ENCODE assay signal across 9 mouse cellular contexts in genomic region chr13:48852859-48853258, GRCm38 (mm10). TPM values are rescaled to one million over a fixed set of nuclear protein-coding genes. Genes with fewer than 3 reads are reported as not detected.
A peak's percentile ranks its signal among the peaks of the same experiment; 100 is the strongest.
DNase-seq lines count a peak whose midpoint lies in the region; ATAC-seq and TF ChIP-seq lines count a peak whose summit lies in the region.
"Had no signal": no experiment of that assay in that cellular context is flagged by ENCODE, and none has a peak within 500 bp of the region (broad histone marks: within the 10 kb centered on the region; RNA-seq: fewer than 3 reads in every experiment).

No protein-coding gene starts in this region.

- H3K9ac ChIP-seq in heart, embryonic 13.5 days, result no peak overlapping the region
- no peak overlapping the region for H3K9ac ChIP-seq in midbrain, embryonic 13.5 days (replicated peaks)
- H3K9ac ChIP-seq in midbrain, embryonic 16.5 days (ENCODE audit: low read depth, low read length), result no peak overlapping the region
- no peak overlapping the region for H3K9ac ChIP-seq in stomach, postnatal 0 days (ENCODE audit: low read length)
- H3K9ac ChIP-seq: hindbrain, embryonic 14.5 days had no signal

- no peaks in the 10 kb centered on the region for H3K27me3 ChIP-seq in heart, embryonic 13.5 days (replicated peaks)
- H3K27me3 ChIP-seq in midbrain, embryonic 13.5 days, result no peaks in the 10 kb centered on the region
- no peaks in the 10 kb centered on the region for H3K27me3 ChIP-seq in midbrain, embryonic 16.5 days (ENCODE audit: control insufficient read depth, insufficient read depth, low read depth, low read length)
- no peaks in the 10 kb centered on the region for H3K27me3 ChIP-seq in stomach, postnatal 0 days (ENCODE audit: control insufficient read depth, insufficient read depth, low read length)

- H3K36me3 ChIP-seq in heart, embryonic 13.5 days, result no peaks in the 10 kb centered on the region
- H3K36me3 ChIP-seq in midbrain, embryonic 13.5 days, result peaks cover 5% of the 10 kb centered on the region; the same call in 1 of the 2 replicates
- H3K36me3 ChIP-seq in midbrain, embryonic 16.5 days (ENCODE audit: control insufficient read depth, insufficient read depth, low read length), result no peaks in the 10 kb centered on the region
- H3K36me3 ChIP-seq in stomach, postnatal 0 days (ENCODE audit: control insufficient read depth, insufficient read depth, low read length), result no peaks in the 10 kb centered on the region

- TF ChIP-seq EP300 in stomach, postnatal 0 days (optimal IDR thresholded peaks at IDR 0.05), result no peak

- no peaks in the 10 kb centered on the region for H3K9me3 ChIP-seq in heart, embryonic 13.5 days
- H3K9me3 ChIP-seq in midbrain, embryonic 13.5 days, result no peaks in the 10 kb centered on the region
- no peaks in the 10 kb centered on the region for H3K9me3 ChIP-seq in midbrain, embryonic 16.5 days (replicated peaks; ENCODE audit: control insufficient read depth, low read length, poor library complexity, severe bottlenecking)
- H3K9me3 ChIP-seq in stomach, postnatal 0 days (ENCODE audit: control insufficient read depth, low read length), result no peaks in the 10 kb centered on the region

- 29% methylated on average over 3 of the region's 3 CpGs for WGBS in heart, embryonic 13.5 days
- WGBS in midbrain, embryonic 13.5 days, result 73% methylated on average over 3 of the region's 3 CpGs
- 75% methylated on average over 3 of the region's 3 CpGs for WGBS in midbrain, embryonic 16.5 days
- WGBS in stomach, postnatal 0 days, result 42% methylated on average over 3 of the region's 3 CpGs

- H3K4me2 ChIP-seq in heart, embryonic 13.5 days, result no peak overlapping the region
- no peak overlapping the region for H3K4me2 ChIP-seq in midbrain, embryonic 13.5 days (replicated peaks)
- no peak overlapping the region for H3K4me2 ChIP-seq in midbrain, embryonic 16.5 days (ENCODE audit: low read length)
- no peak overlapping the region for H3K4me2 ChIP-seq in stomach, postnatal 0 days (replicated peaks; ENCODE audit: low read depth)

- no peak overlapping the region for H3K4me3 ChIP-seq in heart, embryonic 13.5 days
- H3K4me3 ChIP-seq in midbrain, embryonic 13.5 days (replicated peaks), result no peak overlapping the region
- H3K4me3 ChIP-seq in midbrain, embryonic 16.5 days (ENCODE audit: low read depth, low read length), result no peak overlapping the region
- H3K4me3 ChIP-seq in stomach, postnatal 0 days (ENCODE audit: low read depth, low read length), result no peak overlapping the region

- H3K27ac ChIP-seq in heart, embryonic 13.5 days (replicated peaks), result peak overlapping the region; percentile 50; the same call in 1 of the 2 replicates
- H3K27ac ChIP-seq in midbrain, embryonic 13.5 days, result 0 out of 2 replicates have a peak overlapping the region, but pooled peaks have one; percentile 16
- H3K27ac ChIP-seq in midbrain, embryonic 16.5 days (ENCODE audit: low read length), result no peak overlapping the region; the same call in 1 of the 2 replicates
- H3K27ac ChIP-seq in stomach, postnatal 0 days (replicated peaks), result peak overlapping the region; percentile 40; the same call in 1 of the 2 replicates

- peaks cover 88% of the 10 kb centered on the region for H3K4me1 ChIP-seq in heart, embryonic 13.5 days
- peaks cover 90% of the 10 kb centered on the region for H3K4me1 ChIP-seq in midbrain, embryonic 13.5 days (replicated peaks)
- peaks cover 51% of the 10 kb centered on the region for H3K4me1 ChIP-seq in midbrain, embryonic 16.5 days (ENCODE audit: control insufficient read depth, insufficient read depth, low read length)
- peaks cover 9% of the 10 kb centered on the region for H3K4me1 ChIP-seq in stomach, postnatal 0 days (replicated peaks; ENCODE audit: control insufficient read depth, insufficient read depth)

- ATAC-seq in heart, embryonic 13.5 days (ENCODE audit: extremely low read depth, insufficient number of reproducible peaks, low FRiP score, low TSS enrichment), result no peak
- no peak for ATAC-seq in midbrain, embryonic 13.5 days
- ATAC-seq in midbrain, embryonic 16.5 days, result no peak
- ATAC-seq in stomach, postnatal 0 days (ENCODE audit: low FRiP score, low TSS enrichment), result no peak

- TF ChIP-seq CTCF in stomach, postnatal 0 days (IDR thresholded peaks at IDR 0.05; ENCODE audit: low read depth), result peak; percentile 66

- DNase-seq in heart, adult 11 months, result no peak
- peak; percentile 34 for DNase-seq in c-Kit-positive CD71-positive TER-119-positive erythroid progenitor cells, embryonic 14.5 days (ENCODE audit: low spot score)
- DNase-seq in stomach, postnatal 0 days (ENCODE audit: low spot score), result no peak
- DNase-seq in right cerebral cortex, postnatal 10 days (ENCODE audit: low spot score in 2 of 2), result no peak
- DNase-seq: right cerebral cortex, postnatal 14 days had no signal

RNA-seq across cellular contexts. Expression of gene Phf2, which starts 18.1 kb away (rescaled TPM):
- polyA plus RNA-seq in heart, embryonic 13.5 days (2015; fragmentation: Nextera tagmentation; extraction: Ambion mirVana), result 3.6 and 4.3 TPM in 2 replicates
- polyA plus RNA-seq in midbrain, embryonic 13.5 days (2015; fragmentation: Nextera tagmentation; extraction: Ambion mirVana), result 10.6 and 12.0 TPM in 2 replicates
- polyA plus RNA-seq in midbrain, embryonic 16.5 days (2015; fragmentation: Nextera tagmentation; extraction: Ambion mirVana), result 8.2 and 9.3 TPM in 2 replicates
- polyA plus RNA-seq in stomach, postnatal 0 days (2015; fragmentation: Nextera tagmentation; extraction: Ambion mirVana), result 2.7 and 2.9 TPM in 2 replicates
